Mouse (Mus musculus): ENCODE results near the gene Tgfbr1.

GRCm38 (mm10) chr4:47349759-47350158, 3.3 kb upstream of the Tgfbr1 start:
- TF ChIP-seq CTCF (IDR thresholded peaks at IDR 0.05; ENCODE audit: extremely low read depth, insufficient read length, insufficient replicate concordance, low read depth, low read length) (no peak), POLR2A (IDR thresholded peaks at IDR 0.05; ENCODE audit: low read depth, low read length) (no peak)

Data from small intestine, adult 2 months (tissue).